Mouse (Mus musculus) cerebellum, postnatal 36 days (tissue): ENCODE results near the gene Adgrf3.
"Not testable (repeated sequence)": the region's sequence is repeated elsewhere in the genome, so short reads cannot be mapped to it uniquely, and the experiment has no call there.

Source experiments
- DNase-seq, 2 experiments: peaks; one replicate each; pipeline ENCODE4 v3.0.0; 2021 to 2022; ENCODE audit warnings: mixed read lengths in 2 of 2

Gene Adgrf3

GRCm38 (mm10) chr5:30205493-30205892 is at the start of gene Adgrf3:
TSS of gene Adgrf3 (minus strand) at chr5:30205722.
- no peak for DNase-seq

DNA sequence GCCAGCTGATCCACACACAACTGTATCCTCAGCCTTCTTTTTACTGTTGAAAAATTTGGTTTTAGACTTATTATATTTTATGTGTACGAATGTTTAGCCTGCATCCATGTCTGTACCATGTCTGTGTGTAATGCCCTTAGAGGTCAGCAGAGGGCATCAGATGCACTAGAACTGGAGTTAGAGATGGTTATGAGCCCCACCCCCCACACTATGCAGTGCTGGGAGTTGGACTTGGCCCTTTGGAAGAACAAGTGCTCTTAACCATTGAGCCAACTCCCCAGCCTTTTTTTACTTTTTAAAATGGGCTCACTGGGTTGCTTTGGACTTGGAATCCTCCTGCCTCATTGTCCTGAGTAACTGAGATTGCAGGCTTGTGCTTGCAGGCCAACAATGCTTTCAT is 42.1 kb upstream of the Adgrf3 start:
- no peak for DNase-seq

DNA sequence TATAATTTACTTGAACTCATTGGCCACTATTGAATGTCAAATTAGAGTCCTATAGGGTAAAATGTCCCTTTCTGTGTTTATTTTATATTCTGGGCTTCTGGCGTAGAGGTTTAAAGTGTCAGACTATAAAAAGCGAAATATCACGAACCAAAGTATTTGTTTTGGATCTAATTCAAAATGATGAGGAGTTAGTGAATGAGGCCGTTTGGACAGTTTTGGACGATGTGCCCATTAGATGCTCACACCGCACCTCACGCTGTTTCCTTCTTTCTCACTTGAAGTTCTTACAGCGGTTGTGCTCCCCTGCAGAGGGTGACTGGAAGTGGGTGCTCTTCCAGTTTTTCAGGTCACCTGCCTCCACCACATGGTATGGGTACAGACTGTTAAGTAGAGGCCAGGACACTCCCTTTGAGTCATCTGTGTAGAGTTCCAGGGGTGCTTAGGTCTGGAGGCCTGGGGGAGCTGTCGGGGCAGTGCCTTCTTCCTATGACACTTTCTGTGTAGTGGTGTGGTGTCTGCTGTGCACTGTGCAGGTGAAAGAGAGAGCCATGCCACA is 40.4 kb upstream of the Adgrf3 start:
- DNase-seq: no peak

- DNase-seq: no peak
Observed at GRCm38 (mm10) chr5:30243741-30244140, 38.2 kb upstream of the Adgrf3 start.

DNA sequence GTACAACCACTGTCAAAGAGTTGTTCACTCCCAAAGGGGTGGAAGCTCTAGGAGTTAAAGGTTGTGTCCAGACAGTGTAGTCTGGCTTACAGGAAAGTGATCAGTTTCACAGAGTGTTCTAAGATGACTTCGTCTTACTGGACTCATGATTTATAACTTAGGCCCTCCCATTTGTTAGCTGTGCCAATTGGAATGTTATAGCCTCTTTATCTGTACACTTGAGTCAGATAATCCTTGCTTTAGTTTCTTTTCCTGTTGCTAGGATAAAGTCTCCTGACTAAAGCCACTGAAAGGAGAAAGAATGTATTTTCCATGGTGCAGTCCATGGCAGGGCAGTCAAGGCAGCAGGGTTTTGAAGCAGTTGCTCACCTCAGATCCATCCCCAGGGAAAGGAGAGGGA is 36.9 kb upstream of the Adgrf3 start:
- no peak for DNase-seq

- DNase-seq: no peak
Observed at GRCm38 (mm10) chr5:30240552-30240951, 35.0 kb upstream of the Adgrf3 start.

GRCm38 (mm10) chr5:30238533-30238932 is 33.0 kb upstream of the Adgrf3 start:
- DNase-seq: no peak

GRCm38 (mm10) chr5:30235641-30236126 is 30.2 kb upstream of the Adgrf3 start:
- no peak for DNase-seq

DNA sequence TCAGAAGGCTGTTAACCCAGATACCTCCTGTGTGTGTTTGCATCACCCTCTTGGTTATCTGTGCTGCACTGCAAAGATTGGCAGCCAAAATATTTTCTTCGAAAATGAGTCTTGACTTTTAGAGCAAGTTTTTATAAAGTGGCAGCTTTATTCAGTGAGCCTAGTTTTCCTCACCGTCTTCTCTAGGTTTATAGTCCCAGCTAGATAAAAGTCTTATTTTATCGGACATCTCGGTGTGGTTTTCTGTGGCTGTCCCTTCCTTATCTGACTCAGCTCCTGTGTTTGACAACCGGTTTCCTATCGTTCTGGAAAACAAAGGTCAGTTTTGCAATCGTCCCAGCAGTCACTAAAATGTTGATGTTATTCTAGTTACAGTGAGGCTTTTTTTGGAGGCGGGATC is 28.5 kb upstream of the Adgrf3 start:
- no peak for DNase-seq

DNA sequence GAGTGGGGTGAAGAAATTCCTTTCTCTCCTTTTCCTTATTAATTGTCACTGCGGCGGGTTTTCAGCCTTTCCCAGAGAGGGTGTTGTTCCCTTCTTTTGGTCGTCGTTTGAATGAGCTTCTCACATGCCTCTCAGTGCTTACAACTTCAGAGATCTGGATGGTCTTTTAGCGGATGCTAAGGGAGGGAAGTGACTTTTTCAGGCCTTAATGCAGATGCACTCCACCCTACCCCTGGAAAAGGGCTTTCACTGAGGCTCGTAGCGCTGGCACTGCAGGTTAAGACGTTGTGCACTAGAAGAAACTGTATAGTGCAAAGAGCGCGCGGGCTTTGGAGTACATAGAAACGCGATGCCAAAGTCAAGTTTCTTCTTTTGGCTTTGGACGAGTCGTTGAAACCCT is 27.5 kb upstream of the Adgrf3 start:
- peak in 1 of 2 experiments; percentile 18 for DNase-seq

DNA sequence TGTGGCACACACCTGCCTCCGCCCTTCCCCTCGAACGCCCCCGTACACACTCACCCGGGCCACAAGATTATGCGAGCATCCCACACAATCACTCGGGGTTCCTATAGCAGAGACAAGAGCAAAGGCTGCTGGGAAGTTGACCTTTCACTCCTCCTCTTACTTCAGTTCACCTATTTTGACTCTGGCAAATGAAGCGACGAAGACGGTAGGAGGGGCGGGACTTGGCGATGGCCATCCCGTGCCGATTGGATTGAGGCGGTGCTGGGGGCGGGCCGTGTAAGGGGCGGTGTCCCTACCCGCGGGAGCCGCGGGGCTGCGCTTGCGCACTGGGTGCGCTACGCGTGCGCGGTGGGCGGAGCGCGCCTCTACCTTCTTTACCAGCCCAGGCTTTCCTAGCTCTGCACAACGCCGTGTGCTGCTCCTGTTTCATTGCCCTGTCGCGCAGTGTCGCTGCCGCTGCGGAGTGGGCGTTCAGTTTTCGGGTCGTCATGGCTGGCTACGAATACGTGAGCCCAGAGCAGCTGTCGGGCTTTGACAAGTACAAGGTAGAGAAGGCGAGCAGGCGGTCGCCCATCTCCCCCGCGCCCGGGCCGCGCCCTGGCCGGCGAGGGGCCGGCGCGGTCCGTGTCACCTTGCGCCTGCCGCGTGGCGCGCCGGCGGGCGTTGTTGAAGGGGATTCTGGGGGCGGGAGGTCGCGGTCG is 26.9 kb upstream of the Adgrf3 start, which contains the start of gene Selenoi:
Gene Selenoi, plus strand, starts transcription at position 311 of the 701 bp plus-strand sequence.
- DNase-seq: peak; percentile 99 to 100

GRCm38 (mm10) chr5:30231891-30232270 is 26.4 kb upstream of the Adgrf3 start:
- DNase-seq: no peak

GRCm38 (mm10) chr5:30230901-30231300 is 25.4 kb upstream of the Adgrf3 start:
- DNase-seq: peak; percentile 37 to 46

DNA sequence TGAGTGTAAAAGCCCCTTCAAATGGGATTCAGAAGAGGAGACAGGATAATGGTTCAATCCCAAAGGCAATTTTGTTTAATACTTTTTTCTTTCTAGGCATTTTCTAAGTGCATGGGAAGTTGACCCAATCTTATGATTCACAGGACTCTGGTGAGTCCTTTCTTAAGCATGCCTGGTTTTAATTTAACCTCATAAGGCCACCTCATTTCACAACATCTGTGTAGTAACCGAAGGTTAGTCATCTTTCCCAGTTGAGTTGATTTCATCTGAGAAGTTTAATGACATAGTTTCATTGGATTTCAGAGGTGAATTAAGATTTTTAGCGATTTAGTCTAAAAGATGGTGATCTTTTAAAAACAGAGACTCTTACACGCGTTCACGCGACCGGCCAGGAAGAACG is 17.2 kb upstream of the Adgrf3 start:
- DNase-seq: no peak

GRCm38 (mm10) chr5:30220666-30221065 is 15.1 kb upstream of the Adgrf3 start:
- DNase-seq: no peak

GRCm38 (mm10) chr5:30219715-30220114 is 14.2 kb upstream of the Adgrf3 start:
- no peak for DNase-seq

DNA sequence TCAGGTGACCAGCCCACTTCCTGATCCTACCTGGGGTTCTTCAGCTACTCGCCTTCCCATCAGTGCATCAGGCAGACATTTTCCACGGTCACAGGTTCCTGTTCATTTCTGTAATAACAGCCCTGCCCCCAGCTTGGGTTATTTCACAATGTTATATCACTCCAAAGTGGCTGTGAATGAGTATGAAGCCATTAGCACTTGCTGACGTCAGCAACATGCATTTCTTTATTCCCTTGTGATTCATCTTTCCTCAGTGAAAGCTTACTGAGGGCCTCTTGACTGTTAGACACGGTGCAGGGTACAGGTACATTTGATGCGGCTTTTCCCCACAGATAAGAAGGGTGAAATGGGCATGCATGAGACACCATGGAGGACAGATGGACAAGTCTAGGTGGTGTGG is 10.4 kb upstream of the Adgrf3 start:
- no peak for DNase-seq

DNA sequence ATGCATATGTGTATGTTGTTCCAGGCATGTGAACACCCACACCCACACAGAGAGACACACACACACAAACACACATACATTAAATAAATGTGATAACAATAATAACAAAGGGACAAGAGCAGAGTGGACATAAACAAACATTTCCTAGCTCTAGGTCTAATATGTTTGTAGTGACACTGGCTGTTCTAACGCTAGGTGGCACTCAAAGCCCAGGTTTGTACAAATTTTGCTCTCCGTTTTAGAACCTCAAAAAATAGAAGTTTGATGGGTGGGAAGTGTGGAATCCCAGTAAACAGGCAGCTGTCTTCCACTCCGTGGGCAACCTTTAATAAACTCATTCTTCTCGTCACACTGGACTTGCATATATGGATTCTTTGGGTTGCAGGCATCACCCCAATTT is 9.4 kb upstream of the Adgrf3 start:
- peak; percentile 64 to 76 for DNase-seq

DNA sequence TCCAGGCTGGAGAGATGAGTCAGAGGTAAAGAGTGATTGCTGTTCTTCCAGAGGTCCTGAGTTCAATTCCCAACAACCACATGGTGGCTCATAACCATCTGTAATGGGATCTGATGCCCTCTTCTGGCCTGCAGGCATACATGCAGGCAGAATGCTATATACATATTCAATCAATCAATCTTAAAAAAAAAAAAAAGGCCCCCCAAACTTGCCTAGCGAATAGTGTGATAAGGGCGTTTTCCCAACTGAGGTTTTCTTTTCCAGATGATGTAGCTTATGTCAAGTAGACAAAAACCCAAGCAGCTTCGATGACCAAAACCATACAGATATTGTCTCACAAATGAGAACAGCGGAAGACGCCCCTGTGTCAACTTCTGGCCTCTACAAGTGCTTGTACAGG is 5.2 kb upstream of the Adgrf3 start:
- DNase-seq: not testable (repeated sequence)

DNA sequence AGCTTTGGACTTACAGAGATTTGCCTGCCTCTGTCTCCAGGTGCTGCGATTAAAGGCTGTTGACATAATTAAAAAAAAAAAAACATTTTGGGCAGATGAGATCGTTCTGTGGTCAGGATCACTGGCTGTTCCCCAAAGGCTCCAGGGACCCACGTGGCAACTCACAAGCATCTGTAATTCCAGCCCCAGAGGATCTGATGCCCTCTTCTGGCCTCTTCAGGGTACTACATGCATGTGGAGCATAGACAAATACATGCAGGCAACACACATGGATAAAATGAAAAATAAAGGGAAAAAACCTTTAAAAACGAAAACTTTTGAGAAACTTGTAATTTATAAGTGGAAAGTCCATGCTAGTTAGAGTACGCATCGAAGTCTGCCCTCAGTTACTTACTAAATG is 1.8 kb upstream of the Adgrf3 start:
- no peak for DNase-seq

DNA sequence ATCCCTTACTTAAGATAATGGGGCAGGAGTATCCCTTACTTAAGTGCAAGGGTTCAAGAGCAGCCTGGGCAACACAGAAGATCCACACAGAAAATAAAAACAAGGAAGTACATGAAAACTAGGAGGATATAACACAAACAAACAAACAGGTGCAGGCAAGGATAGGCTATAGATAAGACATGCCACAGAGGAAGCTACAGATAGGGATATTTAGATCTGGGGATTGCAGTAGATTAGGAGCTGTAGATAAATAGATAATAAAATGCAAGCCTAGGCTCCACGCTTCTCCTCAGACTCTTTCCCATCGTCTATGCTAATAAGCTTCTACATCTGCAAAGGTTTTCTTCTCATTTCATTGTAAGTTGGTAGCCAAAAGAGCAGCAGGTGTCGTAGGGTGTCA is 488 bp downstream of the Adgrf3 start:
- DNase-seq: no peak

GRCm38 (mm10) chr5:30204441-30204840 is 1.1 kb downstream of the Adgrf3 start:
- no peak for DNase-seq

DNA sequence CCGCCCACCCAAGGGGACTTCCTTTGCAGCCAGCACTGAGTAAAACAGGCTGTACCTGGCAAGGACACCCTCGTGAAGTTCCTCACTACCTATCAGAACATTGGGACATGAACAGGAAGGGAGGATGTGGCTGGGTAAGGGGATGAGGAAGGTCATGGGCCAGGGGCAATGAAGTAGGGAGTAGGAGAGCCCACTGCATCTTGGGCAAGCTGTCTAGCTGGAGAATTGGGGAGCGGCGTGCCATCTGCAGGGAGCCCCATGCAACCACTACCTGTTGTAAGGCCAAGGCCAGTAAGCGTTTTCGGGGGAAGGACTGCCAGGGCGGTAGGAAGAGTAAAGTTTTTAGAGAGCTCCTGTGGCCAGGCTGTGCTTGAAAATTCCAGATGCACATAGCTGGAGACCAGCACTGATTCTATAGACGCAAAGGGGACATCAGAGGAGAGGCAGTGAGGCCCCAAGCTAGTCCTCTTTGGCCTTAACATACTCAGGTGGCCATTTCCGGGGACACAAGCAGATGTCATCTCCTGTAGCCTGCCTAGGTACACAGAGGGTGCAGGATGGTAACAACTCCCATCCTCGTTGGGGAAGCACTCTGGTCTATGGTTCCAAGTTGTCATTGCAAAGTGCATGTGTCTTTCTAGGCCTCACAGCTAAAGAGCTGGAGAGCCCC is 2.2 kb downstream of the Adgrf3 start:
- DNase-seq: no peak

- no peak for DNase-seq
Observed at GRCm38 (mm10) chr5:30202221-30202620, 3.3 kb downstream of the Adgrf3 start.
